Mouse (Mus musculus): ENCODE results near the gene Coq4. TPM values are rescaled to one million over a fixed set of nuclear protein-coding genes. Genes with fewer than 3 reads are reported as not detected.
A peak's percentile ranks its signal among the peaks of the same experiment; 100 is the strongest.

Gene Coq4
- polyA plus RNA-seq, 1 experiment from 2014 or later, result 27.2 TPM

DNA sequence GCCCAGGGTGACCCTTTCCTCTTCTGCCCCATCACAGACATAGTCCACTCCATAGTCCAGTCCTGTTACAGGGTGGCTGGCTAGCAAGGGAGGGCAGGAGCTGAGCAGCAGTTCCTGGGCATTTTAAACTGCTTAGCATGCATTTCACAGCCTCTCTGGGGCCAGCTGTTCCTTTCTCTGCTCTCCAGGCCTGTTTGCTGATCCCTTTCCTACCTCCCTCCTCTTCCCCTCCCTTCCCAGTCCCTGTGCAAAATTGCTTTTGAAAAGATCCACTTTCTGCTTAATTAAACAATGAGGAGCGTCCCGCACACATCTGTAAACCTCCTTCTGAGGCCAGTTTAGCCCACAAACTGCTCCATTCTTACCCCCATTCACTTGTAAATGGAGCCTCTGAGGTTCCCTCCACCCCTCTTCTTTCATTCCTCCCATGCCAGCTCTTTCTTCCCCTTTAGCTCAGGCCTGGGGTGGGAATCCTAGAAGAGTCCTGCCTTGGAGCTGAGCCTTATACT is 48.2 kb downstream of the Coq4 start:
- H3K36me3 ChIP-seq (ENCODE audit: control insufficient read depth, insufficient read depth), result peaks cover 8% of the 10 kb centered on the region
- ATAC-seq (replicated peaks; ENCODE audit: extremely low read depth, insufficient read depth, low FRiP score), result no peak

GRCm38 (mm10) chr2:29839460-29839859 is 52.2 kb downstream of the Coq4 start:
- Histone ChIP-seq H3K4me2 (ENCODE audit: low read depth, low read length) (no peak overlapping the region), H3K9ac (ENCODE audit: low read length) (no peak overlapping the region), H3K4me3 (ENCODE audit: low read length) (no peak overlapping the region), H3K36me3 (ENCODE audit: control insufficient read depth, insufficient read depth) (peaks cover 18% of the 10 kb centered on the region), H3K9me3 (replicated peaks; ENCODE audit: control insufficient read depth, low read length) (no peaks in the 10 kb centered on the region), H3K27ac (ENCODE audit: low read length) (no peak overlapping the region), H3K4me1 (ENCODE audit: control insufficient read depth, insufficient read depth, low read length) (no peaks in the 10 kb centered on the region), H3K27me3 (ENCODE audit: control insufficient read depth, insufficient read depth, low read length) (peaks cover 14% of the 10 kb centered on the region)
- WGBS, result 52% methylated on average over 4 of the region's 4 CpGs
- no peak for ATAC-seq (replicated peaks; ENCODE audit: extremely low read depth, insufficient read depth, low FRiP score)

More for the DNA sequence above, 48.2 kb downstream of the Coq4 start:
- Histone ChIP-seq H3K27me3 (ENCODE audit: control insufficient read depth, insufficient read depth, low read length) (no peaks in the 10 kb centered on the region), H3K4me1 (ENCODE audit: control insufficient read depth, insufficient read depth, low read length) (no peaks in the 10 kb centered on the region), H3K9me3 (replicated peaks; ENCODE audit: control insufficient read depth, low read length) (no peaks in the 10 kb centered on the region), H3K9ac (ENCODE audit: low read length) (no peak overlapping the region), H3K27ac (ENCODE audit: low read length) (no peak overlapping the region), H3K4me3 (ENCODE audit: low read length) (no peak overlapping the region), H3K4me2 (ENCODE audit: low read depth, low read length) (no peak overlapping the region)
- WGBS, result 73% methylated on average over 2 of the region's 2 CpGs

DNA sequence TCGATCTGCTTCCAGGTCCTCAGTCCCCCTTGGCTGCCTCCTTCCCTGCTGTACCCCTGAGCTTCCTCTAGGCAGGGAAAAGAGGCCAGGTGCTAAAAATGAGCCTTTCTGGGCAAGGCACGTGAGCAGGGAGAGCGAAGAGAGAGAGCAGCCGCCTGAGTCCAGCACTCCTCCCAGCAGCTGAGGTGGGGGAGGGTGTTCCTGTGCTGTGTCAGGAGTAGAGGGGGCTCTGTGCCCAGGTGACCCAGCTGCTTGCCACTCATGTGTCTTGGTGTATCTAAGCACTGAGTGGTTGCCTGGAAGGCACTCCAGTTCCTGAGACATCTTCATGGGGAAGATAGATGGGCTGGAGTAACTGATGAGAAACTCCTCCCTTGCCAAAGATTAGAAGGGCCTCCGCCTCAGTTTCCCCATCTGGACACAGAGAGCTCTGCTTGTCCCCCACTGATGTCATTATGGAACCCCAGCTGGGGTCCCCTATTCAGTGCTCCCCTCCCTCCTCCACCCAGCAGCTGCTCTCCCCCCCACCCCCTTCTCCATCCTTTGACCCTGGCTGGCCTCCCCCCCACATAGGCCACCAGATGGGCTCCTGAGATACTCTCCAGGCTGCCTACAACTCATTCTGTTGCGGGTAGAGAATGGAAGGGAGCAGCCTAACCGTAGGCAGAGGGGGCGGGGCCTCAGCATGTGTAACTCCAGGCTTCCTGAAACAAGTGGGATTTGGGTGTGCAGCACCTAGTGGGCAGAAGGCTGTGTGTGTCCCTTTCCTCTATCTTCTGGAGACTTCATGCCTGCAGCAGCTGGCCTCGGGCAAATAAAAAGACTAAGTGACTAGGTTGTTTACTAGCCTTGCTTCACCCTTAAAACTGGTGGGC is 56.2 kb downstream of the Coq4 start:
- no peak overlapping the region for H3K4me2 ChIP-seq (ENCODE audit: low read depth, low read length)
- WGBS, result 73% methylated on average over 9 of the region's 9 CpGs
- ATAC-seq (replicated peaks; ENCODE audit: extremely low read depth, insufficient read depth, low FRiP score), result no peak
- H3K27ac ChIP-seq (ENCODE audit: low read length), result no peak overlapping the region
- H3K4me1 ChIP-seq (ENCODE audit: control insufficient read depth, insufficient read depth, low read length), result 0 out of 2 replicates have a peak, but pooled peaks cover 3% of the 10 kb centered on the region
- H3K36me3 ChIP-seq (ENCODE audit: control insufficient read depth, insufficient read depth), result peaks cover 15% of the 10 kb centered on the region
- peaks cover 45% of the 10 kb centered on the region for H3K27me3 ChIP-seq (ENCODE audit: control insufficient read depth, insufficient read depth, low read length)
- H3K4me3 ChIP-seq (ENCODE audit: low read length), result no peak overlapping the region
- no peak overlapping the region for H3K9ac ChIP-seq (ENCODE audit: low read length)
- no peaks in the 10 kb centered on the region for H3K9me3 ChIP-seq (replicated peaks; ENCODE audit: control insufficient read depth, low read length)

DNA sequence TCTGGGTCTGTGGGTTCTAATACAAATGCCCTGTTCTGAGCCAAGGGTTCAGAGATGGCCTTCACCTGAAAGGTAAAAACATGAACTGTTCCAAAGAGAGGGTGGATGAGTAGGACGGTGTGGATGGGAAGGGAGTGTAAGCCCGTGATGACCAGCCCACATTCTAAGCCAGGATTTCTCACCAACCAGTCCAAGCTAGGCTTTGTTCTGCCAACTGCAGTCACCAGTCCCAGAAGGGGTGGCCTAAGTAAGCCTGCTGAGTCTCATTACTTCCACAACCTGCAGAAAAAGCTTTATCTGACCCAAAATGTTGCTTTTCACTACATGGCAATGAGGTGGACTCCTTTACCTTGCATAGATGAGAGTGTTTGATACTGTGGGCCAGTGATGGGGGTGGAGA is 56.8 kb downstream of the Coq4 start:
- 86% methylated on average over 2 of the region's 2 CpGs for WGBS
- H3K4me2 ChIP-seq (ENCODE audit: low read depth, low read length), result no peak overlapping the region

DNA sequence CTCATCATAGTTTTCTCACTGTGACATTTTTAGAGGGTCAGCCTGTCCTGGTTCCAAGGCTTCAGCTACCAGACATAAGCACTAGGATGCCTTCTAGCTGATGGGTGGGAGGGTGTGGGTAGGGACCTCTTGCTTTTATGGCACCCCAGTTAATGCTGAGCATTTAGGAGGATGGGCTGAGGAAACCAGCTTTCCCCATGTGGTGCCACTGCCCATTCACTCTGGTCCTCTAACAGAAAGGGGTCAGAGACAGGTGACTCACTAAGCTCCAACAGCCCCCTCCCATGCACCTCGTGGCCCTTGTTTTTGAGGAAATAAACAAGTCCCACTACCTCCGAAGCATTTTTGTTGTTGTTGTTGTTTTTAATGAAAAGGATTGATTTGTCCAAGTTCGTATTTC is 57.4 kb downstream of the Coq4 start:
- WGBS, result 48% methylated on average over 3 of the region's 3 CpGs
- Histone ChIP-seq H3K4me1 (ENCODE audit: control insufficient read depth, insufficient read depth, low read length) (0 out of 2 replicates have a peak, but pooled peaks cover 3% of the 10 kb centered on the region), H3K27me3 (ENCODE audit: control insufficient read depth, insufficient read depth, low read length) (peaks cover 45% of the 10 kb centered on the region), H3K4me2 (ENCODE audit: low read depth, low read length) (no peak overlapping the region), H3K4me3 (ENCODE audit: low read length) (no peak overlapping the region), H3K36me3 (ENCODE audit: control insufficient read depth, insufficient read depth) (peaks cover 15% of the 10 kb centered on the region), H3K27ac (ENCODE audit: low read length) (no peak overlapping the region), H3K9ac (ENCODE audit: low read length) (no peak overlapping the region), H3K9me3 (replicated peaks; ENCODE audit: control insufficient read depth, low read length) (no peaks in the 10 kb centered on the region)
- no peak for ATAC-seq (replicated peaks; ENCODE audit: extremely low read depth, insufficient read depth, low FRiP score)

More for the DNA sequence above, 56.8 kb downstream of the Coq4 start:
- Histone ChIP-seq H3K27me3 (ENCODE audit: control insufficient read depth, insufficient read depth, low read length) (peaks cover 45% of the 10 kb centered on the region), H3K36me3 (ENCODE audit: control insufficient read depth, insufficient read depth) (peaks cover 15% of the 10 kb centered on the region), H3K4me3 (ENCODE audit: low read length) (no peak overlapping the region), H3K9me3 (replicated peaks; ENCODE audit: control insufficient read depth, low read length) (no peaks in the 10 kb centered on the region), H3K4me1 (ENCODE audit: control insufficient read depth, insufficient read depth, low read length) (0 out of 2 replicates have a peak, but pooled peaks cover 3% of the 10 kb centered on the region), H3K9ac (ENCODE audit: low read length) (no peak overlapping the region), H3K27ac (ENCODE audit: low read length) (no peak overlapping the region)
- no peak for ATAC-seq (replicated peaks; ENCODE audit: extremely low read depth, insufficient read depth, low FRiP score)

GRCm38 (mm10) chr2:29845636-29846035 is 58.3 kb downstream of the Coq4 start:
- H3K36me3 ChIP-seq (ENCODE audit: control insufficient read depth, insufficient read depth), result peaks cover 15% of the 10 kb centered on the region
- H3K9me3 ChIP-seq (replicated peaks; ENCODE audit: control insufficient read depth, low read length), result no peaks in the 10 kb centered on the region
- ATAC-seq (replicated peaks; ENCODE audit: extremely low read depth, insufficient read depth, low FRiP score), result no peak
- H3K4me3 ChIP-seq (ENCODE audit: low read length), result peak overlapping the region; percentile 18; the same call in 1 of the 2 replicates
- peaks cover 45% of the 10 kb centered on the region for H3K27me3 ChIP-seq (ENCODE audit: control insufficient read depth, insufficient read depth, low read length)
- peak overlapping the region; percentile 13 for H3K4me2 ChIP-seq (ENCODE audit: low read depth, low read length)
- 28% methylated on average over 25 of the region's 25 CpGs for WGBS
- H3K4me1 ChIP-seq (ENCODE audit: control insufficient read depth, insufficient read depth, low read length), result 0 out of 2 replicates have a peak, but pooled peaks cover 3% of the 10 kb centered on the region
- H3K9ac ChIP-seq (ENCODE audit: low read length), result no peak overlapping the region
- H3K27ac ChIP-seq (ENCODE audit: low read length), result no peak overlapping the region

- whole genome bisulfite sequencing, result 10% methylated on average over 46 of the region's 47 CpGs
- Histone ChIP-seq H3K4me3 (ENCODE audit: low read length) (peak overlapping the region; percentile 18; the same call in 1 of the 2 replicates), H3K9ac (ENCODE audit: low read length) (no peak overlapping the region), H3K27ac (ENCODE audit: low read length) (no peak overlapping the region), H3K9me3 (replicated peaks; ENCODE audit: control insufficient read depth, low read length) (no peaks in the 10 kb centered on the region), H3K36me3 (ENCODE audit: control insufficient read depth, insufficient read depth) (peaks cover 14% of the 10 kb centered on the region), H3K4me2 (ENCODE audit: low read depth, low read length) (peak overlapping the region; percentile 13), H3K4me1 (ENCODE audit: control insufficient read depth, insufficient read depth, low read length) (0 out of 2 replicates have a peak, but pooled peaks cover 3% of the 10 kb centered on the region), H3K27me3 (ENCODE audit: control insufficient read depth, insufficient read depth, low read length) (peaks cover 45% of the 10 kb centered on the region)
- no peak for ATAC-seq (replicated peaks; ENCODE audit: extremely low read depth, insufficient read depth, low FRiP score)
These were observed 59.0 kb downstream of the Coq4 start for GRCm38 (mm10) chr2:29846061-29846853.

GRCm38 (mm10) chr2:29846911-29847310 is 59.6 kb downstream of the Coq4 start:
- Histone ChIP-seq H3K27ac (ENCODE audit: low read length) (no peak overlapping the region), H3K9me3 (replicated peaks; ENCODE audit: control insufficient read depth, low read length) (no peaks in the 10 kb centered on the region), H3K4me2 (ENCODE audit: low read depth, low read length) (no peak overlapping the region), H3K4me3 (ENCODE audit: low read length) (no peak overlapping the region), H3K9ac (ENCODE audit: low read length) (no peak overlapping the region), H3K4me1 (ENCODE audit: control insufficient read depth, insufficient read depth, low read length) (0 out of 2 replicates have a peak, but pooled peaks cover 3% of the 10 kb centered on the region), H3K27me3 (ENCODE audit: control insufficient read depth, insufficient read depth, low read length) (peaks cover 45% of the 10 kb centered on the region), H3K36me3 (ENCODE audit: control insufficient read depth, insufficient read depth) (peaks cover 11% of the 10 kb centered on the region; the same call in 1 of the 2 replicates)
- ATAC-seq (replicated peaks; ENCODE audit: extremely low read depth, insufficient read depth, low FRiP score), result no peak
- WGBS, result 48% methylated on average over 3 of the region's 3 CpGs

All from heart, embryonic 16.5 days (tissue).